Mouse (Mus musculus): ENCODE data around the gene Rasl11b. TPM values are rescaled to one million over a fixed set of nuclear protein-coding genes. Genes with fewer than 3 reads are reported as not detected.

Rasl11b gene
- polyA plus RNA-seq, 1 experiment from 2014 or later, result 58.0 TPM

GRCm38 (mm10) chr5:74202515-74202914 lies 7.4 kb downstream of the Rasl11b start:
- Histone ChIP-seq H3K4me1 (peaks cover 60% of the 10 kb centered on the region), H3K27ac (replicated peaks) (0 out of 2 replicates have a peak overlapping the region, but pooled peaks have one; percentile 80), H3K36me3 (replicated peaks) (peaks cover 39% of the 10 kb centered on the region), H3K9me3 (peaks cover 4% of the 10 kb centered on the region), H3K4me3 (no peak overlapping the region), H3K27me3 (replicated peaks; ENCODE audit: low read depth, poor library complexity, severe bottlenecking) (no peaks in the 10 kb centered on the region)
- WGBS, result 86% methylated on average over 4 of the region's 4 CpGs
- DNase-seq (ENCODE audit: low spot score), result no peak

DNA sequence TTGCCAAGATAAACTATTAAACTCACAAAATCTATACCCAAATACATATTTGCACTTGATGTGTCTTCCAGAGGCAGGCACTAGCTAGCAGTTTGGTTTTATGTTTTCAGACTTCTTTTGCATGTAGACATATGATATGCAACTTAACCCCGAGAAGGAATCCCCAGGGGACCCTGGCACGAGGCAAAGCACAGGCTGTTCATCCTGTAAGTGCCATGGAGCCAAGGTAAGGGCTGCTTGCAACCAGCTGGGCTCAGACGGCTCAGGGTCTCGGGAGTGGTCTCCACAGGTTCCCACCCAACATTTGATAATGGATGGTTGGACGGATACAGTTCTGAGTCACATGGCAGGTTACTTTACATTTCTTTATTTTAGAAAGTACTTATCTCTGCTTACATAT lies 9.4 kb downstream of the Rasl11b start:
- Histone ChIP-seq H3K9me3 (peaks cover 4% of the 10 kb centered on the region), H3K27me3 (replicated peaks; ENCODE audit: low read depth, poor library complexity, severe bottlenecking) (no peaks in the 10 kb centered on the region), H3K36me3 (replicated peaks) (peaks cover 20% of the 10 kb centered on the region), H3K27ac (replicated peaks) (no peak overlapping the region), H3K4me1 (peaks cover 57% of the 10 kb centered on the region), H3K4me3 (no peak overlapping the region)
- 72% methylated on average over 5 of the region's 5 CpGs for WGBS
- no peak for DNase-seq (ENCODE audit: low spot score)

GRCm38 (mm10) chr5:74205509-74205908 lies 10.4 kb downstream of the Rasl11b start:
- Histone ChIP-seq H3K4me1 (peaks cover 57% of the 10 kb centered on the region), H3K27ac (replicated peaks) (peak overlapping the region; percentile 45), H3K36me3 (replicated peaks) (peaks cover 9% of the 10 kb centered on the region), H3K9me3 (peaks cover 4% of the 10 kb centered on the region), H3K27me3 (replicated peaks; ENCODE audit: low read depth, poor library complexity, severe bottlenecking) (no peaks in the 10 kb centered on the region), H3K4me3 (no peak overlapping the region)
- DNase-seq (ENCODE audit: low spot score), result no peak
- WGBS, result 35% methylated on average over 8 of the region's 8 CpGs

DNA sequence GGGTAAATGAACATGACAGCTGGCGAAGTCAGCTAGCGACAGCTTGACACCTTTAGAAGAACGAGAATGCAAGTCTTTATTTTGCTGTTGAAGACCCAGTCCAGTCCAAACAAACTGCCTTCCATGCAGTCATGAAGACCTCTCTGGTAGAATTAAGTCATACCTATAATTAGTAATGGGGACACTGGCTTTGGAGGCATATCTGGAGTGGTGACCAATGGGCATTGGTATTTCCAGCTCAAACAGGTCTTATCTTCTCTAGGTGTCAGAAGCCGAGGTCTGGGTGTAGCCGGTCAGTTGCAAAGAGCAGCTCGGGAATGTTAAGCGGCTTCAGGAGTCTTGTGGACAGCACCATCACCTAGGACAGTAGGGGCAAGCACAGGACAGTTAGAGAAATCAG lies 11.0 kb downstream of the Rasl11b start:
- Histone ChIP-seq H3K36me3 (replicated peaks) (0 out of 2 replicates have a peak, but pooled peaks cover 6% of the 10 kb centered on the region), H3K27ac (replicated peaks) (0 out of 2 replicates have a peak overlapping the region, but pooled peaks have one; percentile 45), H3K9me3 (peaks cover 4% of the 10 kb centered on the region), H3K27me3 (replicated peaks; ENCODE audit: low read depth, poor library complexity, severe bottlenecking) (no peaks in the 10 kb centered on the region), H3K4me1 (peaks cover 55% of the 10 kb centered on the region), H3K4me3 (no peak overlapping the region)
- DNase-seq (ENCODE audit: low spot score), result no peak
- 88% methylated on average over 7 of the region's 7 CpGs for WGBS

DNA sequence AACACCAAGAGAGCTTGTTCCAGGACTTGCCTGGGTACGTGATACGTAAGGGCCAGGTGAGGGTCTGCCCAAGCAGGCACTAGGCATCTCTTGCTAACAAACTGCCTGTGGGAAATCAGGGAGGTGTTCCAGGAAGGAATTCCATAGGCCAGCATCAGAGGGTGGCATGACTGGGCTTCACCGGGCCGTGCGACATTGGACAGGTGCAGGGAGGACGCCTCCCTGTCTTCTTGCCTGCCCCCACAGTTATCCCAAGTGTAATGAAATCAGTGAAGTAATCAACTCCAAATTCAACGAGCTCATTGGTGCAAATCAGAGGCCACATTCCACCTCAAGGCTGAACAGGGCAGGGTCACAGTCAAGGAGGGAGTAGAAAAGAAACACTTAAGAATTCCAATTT lies 11.6 kb downstream of the Rasl11b start:
- Histone ChIP-seq H3K9me3 (peaks cover 4% of the 10 kb centered on the region), H3K36me3 (replicated peaks) (0 out of 2 replicates have a peak, but pooled peaks cover 6% of the 10 kb centered on the region), H3K4me1 (peaks cover 55% of the 10 kb centered on the region), H3K4me3 (no peak overlapping the region), H3K27ac (replicated peaks) (no peak overlapping the region), H3K27me3 (replicated peaks; ENCODE audit: low read depth, poor library complexity, severe bottlenecking) (no peaks in the 10 kb centered on the region)
- DNase-seq (ENCODE audit: low spot score), result no peak
- 91% methylated on average over 7 of the region's 7 CpGs for WGBS

DNA sequence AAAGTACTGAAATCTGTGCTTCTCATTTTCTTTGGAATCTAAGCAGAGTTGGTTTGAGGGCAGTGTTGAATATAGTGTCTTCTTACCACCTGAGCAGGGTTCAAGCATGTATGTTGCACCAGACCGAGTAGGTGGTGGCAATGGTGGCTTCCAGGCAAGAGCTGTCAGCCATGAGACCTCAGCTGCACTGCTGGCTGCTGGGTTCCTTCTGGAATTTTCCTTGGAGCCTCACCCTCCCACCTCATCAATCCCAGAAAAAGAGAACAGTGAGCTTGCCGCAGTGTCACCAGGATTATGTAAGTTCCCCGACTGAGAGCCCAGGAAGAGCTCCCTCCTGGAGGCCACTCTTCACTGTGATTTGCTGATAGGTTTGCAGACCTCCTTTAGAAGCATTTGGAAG lies 12.1 kb downstream of the Rasl11b start:
- no peak overlapping the region for H3K27ac ChIP-seq (replicated peaks)
- no peak for DNase-seq (ENCODE audit: low spot score)
- H3K4me3 ChIP-seq, result no peak overlapping the region
- H3K4me1 ChIP-seq, result peaks cover 49% of the 10 kb centered on the region
- peaks cover 4% of the 10 kb centered on the region for H3K9me3 ChIP-seq
- WGBS, result 73% methylated on average over 3 of the region's 3 CpGs
- 0 out of 2 replicates have a peak, but pooled peaks cover 6% of the 10 kb centered on the region for H3K36me3 ChIP-seq (replicated peaks)
- H3K27me3 ChIP-seq (replicated peaks; ENCODE audit: low read depth, poor library complexity, severe bottlenecking), result no peaks in the 10 kb centered on the region; the same call in 1 of the 2 replicates

GRCm38 (mm10) chr5:74208438-74208837 lies 13.4 kb downstream of the Rasl11b start:
- Histone ChIP-seq H3K4me3 (no peak overlapping the region), H3K27me3 (replicated peaks; ENCODE audit: low read depth, poor library complexity, severe bottlenecking) (no peaks in the 10 kb centered on the region; the same call in 1 of the 2 replicates), H3K9me3 (no peaks in the 10 kb centered on the region), H3K27ac (replicated peaks) (peak overlapping the region; percentile 60; the same call in 1 of the 2 replicates), H3K36me3 (replicated peaks) (no peaks in the 10 kb centered on the region), H3K4me1 (peaks cover 50% of the 10 kb centered on the region)
- DNase-seq (ENCODE audit: low spot score), result no peak
- 49% methylated on average over 7 of the region's 7 CpGs for WGBS

DNA sequence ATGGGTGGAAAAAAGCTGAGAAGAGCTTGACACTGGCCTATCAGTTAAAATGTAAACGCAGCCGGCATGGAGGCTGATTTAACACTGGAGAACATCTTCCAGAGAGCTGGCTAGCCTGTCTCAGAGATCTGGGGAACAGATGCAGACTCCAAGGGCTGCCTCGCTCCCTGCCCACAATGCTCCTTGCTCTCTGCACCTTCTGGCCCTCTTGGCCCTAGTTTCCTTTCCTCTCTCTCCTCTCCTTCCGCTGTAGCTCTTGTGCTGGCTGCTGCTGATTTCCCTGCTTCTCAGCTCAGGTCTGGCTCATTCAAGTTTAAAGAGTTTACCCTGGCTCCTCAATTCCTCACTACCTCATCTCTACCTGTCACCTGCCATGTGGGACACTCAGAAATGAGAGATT lies 14.6 kb downstream of the Rasl11b start:
- H3K4me3 ChIP-seq, result no peak overlapping the region
- H3K9me3 ChIP-seq, result no peaks in the 10 kb centered on the region
- H3K4me1 ChIP-seq, result peaks cover 58% of the 10 kb centered on the region
- no peaks in the 10 kb centered on the region; the same call in 1 of the 2 replicates for H3K27me3 ChIP-seq (replicated peaks; ENCODE audit: low read depth, poor library complexity, severe bottlenecking)
- H3K36me3 ChIP-seq (replicated peaks), result no peaks in the 10 kb centered on the region
- WGBS, result 82% methylated on average over 4 of the region's 4 CpGs
- H3K27ac ChIP-seq (replicated peaks), result peak overlapping the region; percentile 60
- DNase-seq (ENCODE audit: low spot score), result no peak

- no peak overlapping the region for H3K4me3 ChIP-seq
- H3K27ac ChIP-seq (replicated peaks), result peak overlapping the region; percentile 54
- no peak for DNase-seq (ENCODE audit: low spot score)
- H3K36me3 ChIP-seq (replicated peaks), result no peaks in the 10 kb centered on the region
- H3K9me3 ChIP-seq, result no peaks in the 10 kb centered on the region
- peaks cover 61% of the 10 kb centered on the region for H3K4me1 ChIP-seq
- 63% methylated on average over 11 of the region's 11 CpGs for WGBS
- no peaks in the 10 kb centered on the region; the same call in 1 of the 2 replicates for H3K27me3 ChIP-seq (replicated peaks; ENCODE audit: low read depth, poor library complexity, severe bottlenecking)
Measured at GRCm38 (mm10) chr5:74211346-74211745, 16.3 kb downstream of the Rasl11b start.

- Histone ChIP-seq H3K4me3 (peak overlapping the region; percentile 35), H3K4me1 (peaks cover 53% of the 10 kb centered on the region), H3K27me3 (replicated peaks; ENCODE audit: low read depth, poor library complexity, severe bottlenecking) (no peaks in the 10 kb centered on the region; the same call in 1 of the 2 replicates), H3K9me3 (no peaks in the 10 kb centered on the region), H3K36me3 (replicated peaks) (no peaks in the 10 kb centered on the region), H3K27ac (replicated peaks) (peak overlapping the region; percentile 83)
- WGBS, result 3% methylated on average over 7 of the region's 7 CpGs
- DNase-seq (ENCODE audit: low spot score), result peak; percentile 75
Measured at GRCm38 (mm10) chr5:74214501-74215110, 19.5 kb downstream of the Rasl11b start.

DNA sequence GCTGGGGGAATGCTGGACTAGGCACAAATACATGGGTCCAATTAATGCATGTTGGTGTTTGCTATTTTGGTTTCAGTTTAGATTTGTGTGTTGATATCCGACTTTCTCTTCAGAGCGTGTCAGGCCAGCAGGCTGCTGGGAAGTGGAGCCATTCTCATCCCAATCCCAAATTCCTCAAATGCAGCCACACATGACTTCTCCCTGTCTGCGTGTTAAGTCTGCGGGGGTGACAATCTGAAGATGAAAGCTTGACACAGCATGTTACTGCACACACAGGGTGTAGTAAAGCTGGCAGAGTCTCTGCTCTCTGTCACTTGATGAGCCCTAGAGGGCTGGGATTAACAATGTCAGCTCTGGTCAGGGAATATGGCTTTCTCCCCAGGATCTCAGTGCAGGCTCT lies 20.0 kb downstream of the Rasl11b start:
- peaks cover 48% of the 10 kb centered on the region for H3K4me1 ChIP-seq
- 19% methylated on average over 4 of the region's 4 CpGs for WGBS
- H3K36me3 ChIP-seq (replicated peaks), result no peaks in the 10 kb centered on the region
- peak overlapping the region; percentile 35 for H3K4me3 ChIP-seq
- H3K27ac ChIP-seq (replicated peaks), result peak overlapping the region; percentile 83
- H3K27me3 ChIP-seq (replicated peaks; ENCODE audit: low read depth, poor library complexity, severe bottlenecking), result no peaks in the 10 kb centered on the region; the same call in 1 of the 2 replicates
- no peaks in the 10 kb centered on the region for H3K9me3 ChIP-seq
- no peak for DNase-seq (ENCODE audit: low spot score)

- Histone ChIP-seq H3K27ac (replicated peaks) (0 out of 2 replicates have a peak overlapping the region, but pooled peaks have one; percentile 11), H3K27me3 (replicated peaks; ENCODE audit: low read depth, poor library complexity, severe bottlenecking) (no peaks in the 10 kb centered on the region), H3K4me1 (peaks cover 31% of the 10 kb centered on the region), H3K36me3 (replicated peaks) (no peaks in the 10 kb centered on the region), H3K4me3 (no peak overlapping the region), H3K9me3 (no peaks in the 10 kb centered on the region)
- DNase-seq (ENCODE audit: low spot score), result no peak
- 42% methylated on average over 4 of the region's 4 CpGs for WGBS
Measured at GRCm38 (mm10) chr5:74218524-74218923, 23.4 kb downstream of the Rasl11b start.

GRCm38 (mm10) chr5:74222626-74223025 lies 27.5 kb downstream of the Rasl11b start:
- H3K27me3 ChIP-seq (replicated peaks; ENCODE audit: low read depth, poor library complexity, severe bottlenecking), result no peaks in the 10 kb centered on the region
- 86% methylated on average over 4 of the region's 4 CpGs for WGBS
- H3K27ac ChIP-seq (replicated peaks), result no peak overlapping the region
- peaks cover 9% of the 10 kb centered on the region for H3K4me1 ChIP-seq
- DNase-seq (ENCODE audit: low spot score), result no peak
- no peak overlapping the region for H3K4me3 ChIP-seq
- H3K36me3 ChIP-seq (replicated peaks), result no peaks in the 10 kb centered on the region
- H3K9me3 ChIP-seq, result no peaks in the 10 kb centered on the region
